Mouse (Mus musculus) ES-E14 (cell line): ENCODE measurements around the gene Tent4a.

ENCODE experiments used
- CHD2 ChIP-seq: IDR thresholded peaks from 2 replicates; pipeline ENCODE4 v1.6.1; 2014; ENCODE audit warnings: mild to moderate bottlenecking, low read depth, low read length, inconsistent platforms
- HCFC1 ChIP-seq: IDR thresholded peaks from 2 replicates; pipeline ENCODE4 v1.6.1; 2012; ENCODE audit warnings: low read length, inconsistent platforms, borderline replicate concordance; ENCODE audit not compliant: insufficient read depth
- MAFK ChIP-seq: IDR thresholded peaks from 2 replicates; pipeline ENCODE4 v1.6.1; 2014; ENCODE audit warnings: mild to moderate bottlenecking, low read depth, low read length, inconsistent platforms; ENCODE audit not compliant: insufficient read depth
- ZC3H11A ChIP-seq: IDR thresholded peaks from 2 replicates; pipeline ENCODE4 v1.6.1; 2012; ENCODE audit warnings: low read depth, mild to moderate bottlenecking, inconsistent platforms, low read length, borderline replicate concordance

DNA sequence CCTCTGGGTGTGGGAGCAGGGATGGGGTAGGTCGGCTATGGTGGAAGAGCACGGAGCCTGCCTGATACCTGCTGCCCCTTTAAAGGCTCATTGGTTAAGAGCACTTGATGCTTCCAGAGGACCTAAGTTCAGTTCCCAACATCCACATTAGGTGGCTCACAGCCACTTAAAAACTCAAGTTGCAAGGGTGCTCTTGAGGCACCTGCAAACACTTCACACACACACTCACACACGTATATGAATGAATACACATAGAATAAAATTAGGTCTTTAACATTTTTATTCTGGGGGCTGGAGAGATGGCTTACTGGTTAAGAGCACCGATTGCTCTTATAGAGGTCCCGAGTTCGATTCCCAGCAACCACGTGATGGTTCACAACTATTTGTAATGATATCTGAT is 47.3 kb downstream of the Tent4a start:
- TF ChIP-seq CHD2 = no peak
- no peak for TF ChIP-seq MAFK
- TF ChIP-seq HCFC1 = no peak
- TF ChIP-seq ZC3H11A = no peak
